Mouse (Mus musculus): ENCODE measurements around the gene AI837181. TPM values are rescaled to one million over a fixed set of nuclear protein-coding genes. Genes with fewer than 3 reads are reported as not detected.

Gene AI837181
- polyA plus RNA-seq, 1 experiment from 2014 or later = 27.2 TPM

DNA sequence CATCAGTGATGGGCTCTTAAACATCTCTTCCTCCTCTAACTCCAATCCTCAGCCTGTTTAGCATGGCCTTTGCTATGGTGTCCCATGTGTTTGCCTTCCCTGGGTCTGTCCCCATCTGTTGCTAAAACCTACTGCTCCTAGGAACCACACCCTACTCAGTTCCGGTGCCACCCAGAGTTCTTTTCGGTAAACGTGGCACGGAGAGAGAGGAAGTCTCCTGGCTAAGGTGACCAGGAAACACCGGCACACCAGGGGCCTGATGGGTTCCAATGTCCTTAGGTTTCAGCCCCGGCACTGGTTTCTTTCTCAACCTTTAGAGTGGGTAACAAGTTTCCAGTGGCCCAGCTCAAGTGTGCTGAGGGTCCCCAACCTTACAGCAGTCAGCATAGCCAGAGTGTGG is 4.4 kb upstream of the AI837181 start:
- WGBS = 89% methylated on average over 6 of the region's 6 CpGs

GRCm38 (mm10) chr19:5421784-5422183 is 3.2 kb upstream of the AI837181 start:
- ATAC-seq (replicated peaks; ENCODE audit: low FRiP score) = no peak
- Histone ChIP-seq H3K4me2 (no peak overlapping the region), H3K27me3 (replicated peaks; ENCODE audit: control insufficient read depth, insufficient read depth, low read length) (no peaks in the 10 kb centered on the region), H3K4me1 (replicated peaks; ENCODE audit: control insufficient read depth, insufficient read depth, low read length) (peaks cover 24% of the 10 kb centered on the region), H3K4me3 (ENCODE audit: low read depth, low read length) (no peak overlapping the region), H3K9me3 (ENCODE audit: control insufficient read depth, low read length) (no peaks in the 10 kb centered on the region), H3K36me3 (ENCODE audit: control insufficient read depth, insufficient read depth, low read length) (peaks cover 16% of the 10 kb centered on the region; the same call in 1 of the 2 replicates), H3K9ac (ENCODE audit: low read depth, low read length) (no peak overlapping the region), H3K27ac (ENCODE audit: low read depth, low read length) (no peak overlapping the region)
- WGBS = 93% methylated on average over 5 of the region's 5 CpGs
- no peak for DNase-seq (ENCODE audit: low spot score)

More for the DNA sequence above, 4.4 kb upstream of the AI837181 start:
- Histone ChIP-seq H3K9me3 (ENCODE audit: control insufficient read depth, low read length) (no peaks in the 10 kb centered on the region), H3K4me1 (replicated peaks; ENCODE audit: control insufficient read depth, insufficient read depth, low read length) (peaks cover 13% of the 10 kb centered on the region), H3K27me3 (replicated peaks; ENCODE audit: control insufficient read depth, insufficient read depth, low read length) (no peaks in the 10 kb centered on the region), H3K9ac (ENCODE audit: low read depth, low read length) (no peak overlapping the region), H3K27ac (ENCODE audit: low read depth, low read length) (no peak overlapping the region), H3K4me3 (ENCODE audit: low read depth, low read length) (no peak overlapping the region), H3K36me3 (ENCODE audit: control insufficient read depth, insufficient read depth, low read length) (peaks cover 9% of the 10 kb centered on the region; the same call in 1 of the 2 replicates), H3K4me2 (no peak overlapping the region)
- ATAC-seq (replicated peaks; ENCODE audit: low FRiP score) = no peak
- DNase-seq (ENCODE audit: low spot score) = no peak

GRCm38 (mm10) chr19:5422267-5422666 is 2.7 kb upstream of the AI837181 start:
- DNase-seq (ENCODE audit: low spot score) (no peak), ATAC-seq (replicated peaks; ENCODE audit: low FRiP score) (no peak)
- Histone ChIP-seq H3K36me3 (ENCODE audit: control insufficient read depth, insufficient read depth, low read length) (peaks cover 19% of the 10 kb centered on the region; the same call in 1 of the 2 replicates), H3K27ac (ENCODE audit: low read depth, low read length) (no peak overlapping the region), H3K9me3 (ENCODE audit: control insufficient read depth, low read length) (no peaks in the 10 kb centered on the region), H3K9ac (ENCODE audit: low read depth, low read length) (no peak overlapping the region), H3K4me3 (ENCODE audit: low read depth, low read length) (no peak overlapping the region), H3K4me1 (replicated peaks; ENCODE audit: control insufficient read depth, insufficient read depth, low read length) (peaks cover 24% of the 10 kb centered on the region), H3K4me2 (no peak overlapping the region), H3K27me3 (replicated peaks; ENCODE audit: control insufficient read depth, insufficient read depth, low read length) (no peaks in the 10 kb centered on the region)
- WGBS = 89% methylated on average over 10 of the region's 10 CpGs

DNA sequence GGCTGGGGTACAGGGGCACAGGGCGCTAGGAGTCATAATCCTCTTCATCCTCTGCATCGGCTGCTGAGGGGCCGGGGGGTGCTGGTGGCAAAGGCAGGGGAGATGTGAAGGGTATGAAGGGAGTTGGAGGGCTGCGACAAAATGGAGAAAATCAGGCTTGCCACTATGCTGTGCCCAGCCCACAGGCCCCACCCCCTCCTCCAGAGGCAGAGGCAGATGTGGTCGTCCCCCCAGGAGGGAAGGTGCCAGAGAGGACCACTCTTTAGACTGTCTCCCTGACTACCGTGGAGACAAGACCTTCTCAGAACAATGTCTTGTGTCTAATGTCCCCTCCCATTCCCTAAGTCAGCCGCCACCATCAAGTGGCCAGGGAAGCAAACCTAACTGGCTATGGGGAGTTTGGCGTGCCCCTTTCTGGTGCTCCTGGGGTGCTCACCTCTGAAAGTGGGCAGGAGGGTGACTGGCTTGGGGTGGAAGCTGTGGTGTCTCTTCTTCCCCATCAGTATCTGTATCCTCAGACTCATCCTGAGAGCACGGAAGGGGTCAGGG is 2.0 kb upstream of the AI837181 start:
- no peak overlapping the region for H3K9ac ChIP-seq (ENCODE audit: low read depth, low read length)
- peaks cover 19% of the 10 kb centered on the region; the same call in 1 of the 2 replicates for H3K36me3 ChIP-seq (ENCODE audit: control insufficient read depth, insufficient read depth, low read length)
- peaks cover 24% of the 10 kb centered on the region for H3K4me1 ChIP-seq (replicated peaks; ENCODE audit: control insufficient read depth, insufficient read depth, low read length)
- H3K4me2 ChIP-seq = peak overlapping the region; percentile 93
- no peak overlapping the region for H3K27ac ChIP-seq (ENCODE audit: low read depth, low read length)
- peak overlapping the region; percentile 3; the same call in 1 of the 2 replicates for H3K4me3 ChIP-seq (ENCODE audit: low read depth, low read length)
- no peaks in the 10 kb centered on the region for H3K9me3 ChIP-seq (ENCODE audit: control insufficient read depth, low read length)
- DNase-seq (ENCODE audit: low spot score) = no peak
- WGBS = 85% methylated on average over 9 of the region's 9 CpGs
- no peak for ATAC-seq (replicated peaks; ENCODE audit: low FRiP score)
- no peaks in the 10 kb centered on the region for H3K27me3 ChIP-seq (replicated peaks; ENCODE audit: control insufficient read depth, insufficient read depth, low read length)

DNA sequence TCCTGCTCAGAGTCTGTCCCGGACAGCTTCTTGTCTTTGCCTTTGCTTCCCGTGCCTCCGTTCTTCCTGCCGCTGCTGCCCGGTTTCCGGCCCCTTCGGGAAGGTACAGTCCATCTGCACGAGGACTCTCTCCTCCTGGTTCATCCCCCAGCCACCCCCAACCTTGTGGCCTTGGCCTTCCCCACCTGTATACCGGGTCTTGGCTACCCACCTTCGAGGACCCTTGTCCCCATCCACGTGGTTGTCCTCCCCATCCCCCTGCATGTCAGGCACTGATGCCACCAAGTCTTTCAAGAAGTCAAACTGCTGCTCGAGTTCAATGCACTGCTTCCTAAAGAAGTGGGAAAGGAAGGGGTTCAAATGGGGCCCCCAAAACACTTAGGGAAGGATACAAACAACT is 1.4 kb upstream of the AI837181 start:
- ATAC-seq (replicated peaks; ENCODE audit: low FRiP score) (no peak), DNase-seq (ENCODE audit: low spot score) (no peak)
- 62% methylated on average over 12 of the region's 12 CpGs for WGBS
- no peaks in the 10 kb centered on the region for H3K9me3 ChIP-seq (ENCODE audit: control insufficient read depth, low read length)
- peak overlapping the region; percentile 83 for H3K27ac ChIP-seq (ENCODE audit: low read depth, low read length)
- peak overlapping the region; percentile 84 for H3K9ac ChIP-seq (ENCODE audit: low read depth, low read length)
- H3K4me2 ChIP-seq = peak overlapping the region; percentile 93
- H3K27me3 ChIP-seq (replicated peaks; ENCODE audit: control insufficient read depth, insufficient read depth, low read length) = no peaks in the 10 kb centered on the region
- peaks cover 24% of the 10 kb centered on the region for H3K4me1 ChIP-seq (replicated peaks; ENCODE audit: control insufficient read depth, insufficient read depth, low read length)
- H3K36me3 ChIP-seq (ENCODE audit: control insufficient read depth, insufficient read depth, low read length) = peaks cover 19% of the 10 kb centered on the region; the same call in 1 of the 2 replicates
- H3K4me3 ChIP-seq (ENCODE audit: low read depth, low read length) = peak overlapping the region; percentile 88

DNA sequence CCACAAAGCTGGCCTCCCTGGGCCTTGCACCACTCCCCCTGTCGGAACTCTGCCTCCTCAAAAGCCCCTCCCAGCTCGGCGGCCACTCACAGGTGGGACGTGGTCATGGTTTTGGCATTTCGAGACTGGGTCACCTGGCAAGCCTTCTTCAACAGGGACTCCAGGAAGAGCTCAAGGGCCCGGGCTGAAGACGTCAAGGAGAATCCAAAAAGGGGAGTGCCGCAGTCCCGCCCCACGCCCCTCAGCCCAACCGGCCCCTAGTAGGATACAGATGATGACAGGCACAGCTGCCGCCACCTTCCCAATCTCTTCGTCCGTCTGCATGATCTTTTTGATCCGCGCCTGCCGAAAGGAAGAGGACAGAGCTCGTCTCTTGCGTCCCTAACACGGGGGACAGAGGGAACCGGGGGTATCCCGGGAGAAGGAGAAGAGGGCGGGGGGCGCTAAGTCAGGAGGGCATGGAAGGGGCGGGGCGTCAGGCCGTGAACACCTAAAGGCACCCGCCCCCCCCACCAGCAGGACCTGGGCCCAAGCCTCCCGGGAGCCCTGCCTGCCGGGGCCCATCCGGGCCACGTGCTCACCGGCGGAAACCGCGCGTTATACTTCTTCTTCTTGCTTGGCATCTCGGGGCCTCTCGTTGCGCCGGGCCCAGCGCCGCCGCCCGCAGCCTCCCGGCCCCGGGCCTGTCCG is 707 bp upstream of the AI837181 start:
- no peaks in the 10 kb centered on the region for H3K27me3 ChIP-seq (replicated peaks; ENCODE audit: control insufficient read depth, insufficient read depth, low read length)
- H3K36me3 ChIP-seq (ENCODE audit: control insufficient read depth, insufficient read depth, low read length) = peaks cover 19% of the 10 kb centered on the region; the same call in 1 of the 2 replicates
- peak; percentile 86 for DNase-seq (ENCODE audit: low spot score)
- 2% methylated on average over 45 of the region's 48 CpGs for WGBS
- peaks cover 24% of the 10 kb centered on the region for H3K4me1 ChIP-seq (replicated peaks; ENCODE audit: control insufficient read depth, insufficient read depth, low read length)
- peak overlapping the region; percentile 93 for H3K4me2 ChIP-seq
- peak; percentile 69 for ATAC-seq (replicated peaks; ENCODE audit: low FRiP score)
- H3K9ac ChIP-seq (ENCODE audit: low read depth, low read length) = peak overlapping the region; percentile 84
- peak overlapping the region; percentile 88 for H3K4me3 ChIP-seq (ENCODE audit: low read depth, low read length)
- H3K27ac ChIP-seq (ENCODE audit: low read depth, low read length) = peak overlapping the region; percentile 83
- no peaks in the 10 kb centered on the region for H3K9me3 ChIP-seq (ENCODE audit: control insufficient read depth, low read length)

GRCm38 (mm10) chr19:5425906-5426565 is 1.1 kb downstream of the AI837181 start:
- Histone ChIP-seq H3K27me3 (replicated peaks; ENCODE audit: control insufficient read depth, insufficient read depth, low read length) (no peaks in the 10 kb centered on the region), H3K27ac (ENCODE audit: low read depth, low read length) (0 out of 2 replicates have a peak overlapping the region, but pooled peaks have one; percentile 74), H3K9me3 (ENCODE audit: control insufficient read depth, low read length) (no peaks in the 10 kb centered on the region), H3K4me2 (peak overlapping the region; percentile 86), H3K9ac (ENCODE audit: low read depth, low read length) (peak overlapping the region; percentile 91), H3K36me3 (ENCODE audit: control insufficient read depth, insufficient read depth, low read length) (peaks cover 15% of the 10 kb centered on the region; the same call in 1 of the 2 replicates), H3K4me1 (replicated peaks; ENCODE audit: control insufficient read depth, insufficient read depth, low read length) (peaks cover 21% of the 10 kb centered on the region), H3K4me3 (ENCODE audit: low read depth, low read length) (peak overlapping the region; percentile 88)
- 85% methylated on average over 18 of the region's 18 CpGs for WGBS
- no peak for DNase-seq (ENCODE audit: low spot score)
- no peak for ATAC-seq (replicated peaks; ENCODE audit: low FRiP score)

- Histone ChIP-seq H3K27me3 (replicated peaks; ENCODE audit: control insufficient read depth, insufficient read depth, low read length) (no peaks in the 10 kb centered on the region), H3K9ac (ENCODE audit: low read depth, low read length) (peak overlapping the region; percentile 13; the same call in 1 of the 2 replicates), H3K27ac (ENCODE audit: low read depth, low read length) (no peak overlapping the region), H3K36me3 (ENCODE audit: control insufficient read depth, insufficient read depth, low read length) (peaks cover 15% of the 10 kb centered on the region; the same call in 1 of the 2 replicates), H3K9me3 (ENCODE audit: control insufficient read depth, low read length) (no peaks in the 10 kb centered on the region), H3K4me1 (replicated peaks; ENCODE audit: control insufficient read depth, insufficient read depth, low read length) (peaks cover 21% of the 10 kb centered on the region), H3K4me3 (ENCODE audit: low read depth, low read length) (peak overlapping the region; percentile 88), H3K4me2 (peak overlapping the region; percentile 86; the same call in 1 of the 2 replicates)
- WGBS = 87% methylated on average over 13 of the region's 13 CpGs
- ATAC-seq (replicated peaks; ENCODE audit: low FRiP score) (no peak), DNase-seq (ENCODE audit: low spot score) (no peak)
Measured at GRCm38 (mm10) chr19:5426640-5427290, 1.8 kb downstream of the AI837181 start.
